Mouse (Mus musculus) layer of hippocampus, adult 11-12 months (tissue): ENCODE results near the gene Il1a.

Experiments used
- DNase-seq: peaks from one replicate; pipeline ENCODE4 v3.0.0; 2022; ENCODE audit warnings: low spot score

Il1a gene

GRCm38 (mm10) chr2:129309836-129310235, at the start of gene Il1a:
Il1a (minus strand) TSS chr2:129309972.
- no peak for DNase-seq

GRCm38 (mm10) chr2:129338138-129338621, 28.4 kb upstream of the Il1a start:
- no peak for DNase-seq

GRCm38 (mm10) chr2:129333471-129333870, 23.7 kb upstream of the Il1a start:
- no peak for DNase-seq

- DNase-seq = no peak
These were observed 20.8 kb upstream of the Il1a start for GRCm38 (mm10) chr2:129330540-129330939.

- DNase-seq = no peak
These were observed 20.3 kb upstream of the Il1a start for GRCm38 (mm10) chr2:129330024-129330423.

- no peak for DNase-seq
These were observed 18.5 kb upstream of the Il1a start for GRCm38 (mm10) chr2:129328238-129328637.

GRCm38 (mm10) chr2:129324216-129324615, 14.4 kb upstream of the Il1a start:
- no peak for DNase-seq

- DNase-seq = no peak
These were observed 12.4 kb upstream of the Il1a start for GRCm38 (mm10) chr2:129322117-129322635.

- DNase-seq = peak; percentile 28
These were observed 10.3 kb upstream of the Il1a start for GRCm38 (mm10) chr2:129320033-129320605.

GRCm38 (mm10) chr2:129315831-129316230, 6.1 kb upstream of the Il1a start:
- no peak for DNase-seq

GRCm38 (mm10) chr2:129314880-129315279, 5.1 kb upstream of the Il1a start:
- DNase-seq = no peak

- no peak for DNase-seq
These were observed 4.2 kb upstream of the Il1a start for GRCm38 (mm10) chr2:129313934-129314333.

- no peak for DNase-seq
These were observed 3.8 kb downstream of the Il1a start for GRCm38 (mm10) chr2:129306020-129306419.

GRCm38 (mm10) chr2:129297589-129297982, 12.2 kb downstream of the Il1a start:
- DNase-seq = no peak

- peak; percentile 97 for DNase-seq
These were observed 12.8 kb downstream of the Il1a start, which contains the start of gene Ckap2l for GRCm38 (mm10) chr2:129296671-129297588. Ckap2l (minus strand) TSS chr2:129297212.

- no peak for DNase-seq
These were observed 13.7 kb downstream of the Il1a start for GRCm38 (mm10) chr2:129296086-129296485.

GRCm38 (mm10) chr2:129295075-129295474, 14.7 kb downstream of the Il1a start:
- no peak for DNase-seq

- no peak for DNase-seq
These were observed 35.9 kb downstream of the Il1a start for GRCm38 (mm10) chr2:129273823-129274222.

- no peak for DNase-seq
These were observed 39.2 kb downstream of the Il1a start for GRCm38 (mm10) chr2:129270621-129271020.

GRCm38 (mm10) chr2:129269986-129270385, 39.8 kb downstream of the Il1a start:
- no peak for DNase-seq

- DNase-seq = no peak
These were observed 40.6 kb downstream of the Il1a start for GRCm38 (mm10) chr2:129269161-129269643.

- peak; percentile 14 for DNase-seq
These were observed 42.0 kb downstream of the Il1a start for GRCm38 (mm10) chr2:129267738-129268137.

GRCm38 (mm10) chr2:129265316-129265715, 44.5 kb downstream of the Il1a start:
- DNase-seq = no peak
